Mouse (Mus musculus) gastrocnemius, adult 2 months (tissue): Measurements from ENCODE around the gene Wfdc3. TPM values are rescaled to one million over a fixed set of nuclear protein-coding genes. Genes with fewer than 3 reads are reported as not detected.

Experiments
- DNase-seq: peaks from one replicate; pipeline ENCODE4 v3.0.0; 2022
- H3K27ac ChIP-seq: fragments of 200-600 bp; 2 replicates; pipeline ENCODE4 v1.8.1; 2022; ENCODE audit warnings: mild to moderate bottlenecking
- H3K4me3 ChIP-seq: fragments of 200-600 bp; 2 replicates; pipeline ENCODE4 v1.8.1; 2022; ENCODE audit warnings: mild to moderate bottlenecking, moderate library complexity
- CTCF ChIP-seq: fragments of 200-600 bp; IDR thresholded peaks from 2 replicates; pipeline ENCODE4 v1.8.1; 2022; ENCODE audit warnings: antibody characterized with exemption, mild to moderate bottlenecking, moderate library complexity
- intact Hi-C: fragments of 180-260 bp; cut with DNase I; formaldehyde crosslinking; loops from one replicate; pipeline ENCODE4 v1.15.1; 2025
- total RNA-seq, 2 experiments: library from RNA; stranded (reverse); gene quantifications; 2 replicates each; pipeline ENCODE4 v1.2.3; 2021

The Wfdc3 gene
- total RNA-seq, 2 experiments from 2014 or later = not detected

- Histone ChIP-seq H3K27ac (no peak overlapping the region), H3K4me3 (peak overlapping the region; percentile 83)
- intact Hi-C loops = no loop called here
- no peak for TF ChIP-seq CTCF
- DNase-seq = no peak
Measured at GRCm38 (mm10) chr2:164770279-164770678, 24.5 kb upstream of the Wfdc3 start.

- peak within 1 kb of the TSS; percentile 82 for H3K27ac ChIP-seq
- peak; percentile 98 for DNase-seq
- peak; percentile 41 for TF ChIP-seq CTCF
- intact Hi-C loops = no loop called here
- H3K4me3 ChIP-seq = peak within 1 kb of the TSS; percentile 83
Measured at GRCm38 (mm10) chr2:164769258-164770037, 23.7 kb upstream of the Wfdc3 start, which contains the start of gene Ube2c. Ube2c (plus strand) TSS chr2:164769898.

GRCm38 (mm10) chr2:164767812-164768540, 22.2 kb upstream of the Wfdc3 start:
- intact Hi-C loops = no loop called here
- H3K27ac ChIP-seq = no peak overlapping the region; the same call in 1 of the 2 replicates
- no peak overlapping the region for H3K4me3 ChIP-seq
- DNase-seq = no peak
- no peak for TF ChIP-seq CTCF

GRCm38 (mm10) chr2:164765841-164766240, 20.1 kb upstream of the Wfdc3 start:
- no peak for DNase-seq
- no peak for TF ChIP-seq CTCF
- intact Hi-C loops = no loop called here
- Histone ChIP-seq H3K27ac (peak overlapping the region; percentile 62), H3K4me3 (no peak overlapping the region)

- intact Hi-C loops = no loop called here
- Histone ChIP-seq H3K4me3 (no peak overlapping the region), H3K27ac (no peak overlapping the region)
- TF ChIP-seq CTCF = no peak
- DNase-seq = no peak
Measured at GRCm38 (mm10) chr2:164762593-164762992, 16.9 kb upstream of the Wfdc3 start.

- Histone ChIP-seq H3K4me3 (no peak overlapping the region), H3K27ac (no peak overlapping the region)
- TF ChIP-seq CTCF = no peak
- intact Hi-C loops = no loop called here
- no peak for DNase-seq
Measured at GRCm38 (mm10) chr2:164761971-164762370, 16.2 kb upstream of the Wfdc3 start.

- Histone ChIP-seq H3K27ac (no peak overlapping the region), H3K4me3 (no peak overlapping the region)
- intact Hi-C loops = no loop called here
- no peak for TF ChIP-seq CTCF
- DNase-seq = no peak
Measured at GRCm38 (mm10) chr2:164761502-164761901, 15.8 kb upstream of the Wfdc3 start.

- H3K4me3 ChIP-seq = no peak overlapping the region
- intact Hi-C loops = no loop called here
- no peak for DNase-seq
- H3K27ac ChIP-seq = no peak overlapping the region
- no peak for TF ChIP-seq CTCF
Measured at GRCm38 (mm10) chr2:164760059-164760833, 14.5 kb upstream of the Wfdc3 start.

- no peak for DNase-seq
- no peak for TF ChIP-seq CTCF
- intact Hi-C loops = no loop called here
- Histone ChIP-seq H3K4me3 (no peak overlapping the region), H3K27ac (no peak overlapping the region)
Measured at GRCm38 (mm10) chr2:164758692-164759091, 13.0 kb upstream of the Wfdc3 start.

- no peak overlapping the region for H3K27ac ChIP-seq
- no peak for TF ChIP-seq CTCF
- DNase-seq = peak; percentile 17
- intact Hi-C loops = no loop called here
- no peak overlapping the region for H3K4me3 ChIP-seq
Measured at GRCm38 (mm10) chr2:164757841-164758240, 12.1 kb upstream of the Wfdc3 start.

GRCm38 (mm10) chr2:164754800-164755199, 9.1 kb upstream of the Wfdc3 start:
- H3K27ac ChIP-seq = peak overlapping the region; percentile 90
- intact Hi-C loops = loop anchor here (5.0 kb wide), 1 partner anchor 43 kb away; no protein-coding TSS in a partner anchor
- DNase-seq = peak; percentile 63
- peak overlapping the region; percentile 30 for H3K4me3 ChIP-seq
- no peak for TF ChIP-seq CTCF

GRCm38 (mm10) chr2:164754105-164754504, 8.4 kb upstream of the Wfdc3 start:
- intact Hi-C loops = loop anchor here (5.0 kb wide), 1 partner anchor 43 kb away; no protein-coding TSS in a partner anchor
- Histone ChIP-seq H3K27ac (peak overlapping the region; percentile 90), H3K4me3 (no peak overlapping the region)
- DNase-seq = peak; percentile 23
- TF ChIP-seq CTCF = no peak
